Mouse (Mus musculus): ENCODE results near the gene Wtip.
"Not testable (repeated sequence)": the region's sequence is repeated elsewhere in the genome, so short reads cannot be mapped to it uniquely, and the experiment has no call there.

DNA sequence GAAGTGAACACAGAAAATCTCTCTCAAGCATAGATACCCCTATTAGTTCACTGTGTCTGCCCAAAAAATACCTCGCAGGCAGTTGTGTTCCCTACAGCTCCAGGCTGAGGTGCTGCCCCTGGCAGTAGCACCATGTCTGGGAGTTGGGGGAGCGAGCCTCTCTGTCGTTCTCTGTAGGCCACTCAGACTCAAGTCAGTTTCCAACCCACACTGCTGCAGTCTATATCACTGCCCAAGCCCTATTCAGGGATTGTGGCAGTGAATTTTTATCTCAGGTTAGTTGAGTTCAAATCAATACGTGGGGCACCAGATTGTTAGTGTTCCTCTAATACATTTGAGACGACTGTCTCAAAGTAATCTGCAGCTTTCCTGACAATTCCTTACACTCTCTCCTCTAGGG, 64.9 kb downstream of the Wtip start:
- TF ChIP-seq GATA1 (IDR thresholded peaks at IDR 0.05; ENCODE audit: borderline replicate concordance, low read length); FLI1 (IDR thresholded peaks at IDR 0.05; ENCODE audit: low read length): not testable (repeated sequence)

Data from megakaryocyte, embryonic 14.5 days (primary cell).